Mouse (Mus musculus) mouse embryonic stem cell (cell line): ENCODE measurements around the gene Slc25a28.

Source experiments
- in situ Hi-C, 2 experiments: fragments of 300-500 bp; cut with MboI; formaldehyde crosslinking; loops; 1 replicate in 1 of 2; 3 replicates in 1 of 2; pipeline ENCODE4 v1.14.3; 2019 to 2020; ENCODE audit warnings: low sequenced_read_pairs in 2 of 2, low pct_unique_long_range_greater_than_20kb in 1 of 2, mixed read lengths in 1 of 2; ENCODE audit not compliant: unreplicated experiment in 1 of 2

Gene Slc25a28

DNA sequence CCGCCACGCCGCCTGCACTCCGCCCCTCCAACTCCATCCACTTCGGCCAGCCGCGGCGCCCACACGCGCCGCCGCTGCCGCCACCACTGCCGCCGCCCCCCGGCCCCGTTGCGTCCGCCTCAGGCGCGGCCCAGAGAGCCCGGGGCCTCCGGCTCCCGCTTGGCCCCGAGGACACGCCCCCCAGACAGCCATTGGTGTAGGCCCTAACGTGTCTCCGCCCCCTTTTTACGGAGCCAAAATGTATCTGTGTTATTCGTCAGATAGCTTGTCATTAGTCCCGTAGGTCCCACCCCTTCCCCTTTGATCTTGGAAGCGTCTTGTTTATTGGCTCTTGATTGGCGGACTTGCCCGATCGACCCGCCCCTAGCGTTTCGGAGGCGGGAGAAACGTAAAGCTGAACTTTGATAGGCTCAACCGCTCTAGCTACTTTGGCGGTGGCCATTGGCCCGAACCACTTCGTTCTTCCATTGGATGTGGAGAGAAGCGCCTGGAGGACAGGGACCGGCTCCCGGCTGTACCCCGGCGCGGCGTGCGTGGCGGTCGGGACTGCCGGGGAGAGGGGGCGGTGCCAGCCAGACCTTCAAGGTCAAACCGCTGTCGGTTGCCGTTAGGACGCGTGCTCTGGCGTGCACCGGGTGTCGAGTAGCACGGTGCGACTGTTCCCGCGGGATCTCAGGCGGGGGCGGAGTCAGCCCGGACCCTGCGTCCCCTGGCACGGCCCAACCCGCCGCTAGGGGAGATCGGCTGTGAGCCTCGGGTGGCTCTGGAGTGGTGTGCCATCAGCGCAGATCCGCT is at the start of gene Slc25a28:
Gene Slc25a28, minus strand, starts transcription at position 152 of the 795 bp plus-strand sequence.
- in situ Hi-C loops: no loop called here

- in situ Hi-C loops: no loop called here
These were observed 49.5 kb upstream of the Slc25a28 start for GRCm38 (mm10) chr19:43724194-43724593.

DNA sequence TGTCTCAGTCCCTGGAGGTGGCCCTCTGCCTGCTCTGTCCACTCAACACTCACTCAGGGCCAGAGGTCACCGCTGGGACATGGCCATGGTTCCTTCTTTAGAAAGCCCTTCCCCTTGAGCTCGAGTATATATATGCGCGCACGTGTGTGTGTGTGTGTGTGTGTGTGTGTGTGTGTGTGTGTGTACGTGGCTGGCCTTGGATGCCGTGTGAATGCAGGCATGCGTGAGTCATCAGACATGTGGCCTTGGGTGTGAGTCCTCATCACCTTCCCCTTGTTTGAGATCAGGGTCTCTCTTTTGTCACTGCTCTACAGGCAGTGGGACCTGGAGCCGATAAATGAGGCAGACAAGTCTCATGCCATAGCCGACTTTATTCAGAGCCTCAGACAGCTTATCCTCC is 48.8 kb upstream of the Slc25a28 start:
- in situ Hi-C loops: no loop called here

DNA sequence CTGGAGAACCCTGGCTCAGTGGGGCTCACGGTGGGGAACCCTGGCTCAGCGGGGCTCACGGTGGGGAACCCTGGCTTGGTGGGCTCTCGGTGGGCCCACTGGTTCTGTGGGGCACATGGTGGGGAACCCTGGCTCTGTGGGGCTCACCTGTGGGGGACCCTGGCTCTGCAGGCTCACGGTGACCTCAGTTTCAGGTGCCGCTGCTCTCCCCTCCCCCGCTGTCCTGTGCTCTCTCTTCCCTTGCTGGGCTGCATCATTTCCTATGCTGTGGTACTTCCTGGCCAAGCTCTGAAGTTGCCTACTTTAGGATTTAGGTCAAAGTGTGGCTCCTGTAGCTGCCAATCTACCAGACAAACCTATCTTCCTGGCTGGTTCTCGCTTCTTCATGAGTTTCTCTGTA is 48.2 kb upstream of the Slc25a28 start:
- in situ Hi-C loops: no loop called here

GRCm38 (mm10) chr19:43720061-43720460 is 45.4 kb upstream of the Slc25a28 start:
- in situ Hi-C loops: no loop called here

- in situ Hi-C loops: no loop called here
These were observed 37.3 kb upstream of the Slc25a28 start for GRCm38 (mm10) chr19:43711971-43712370.

- in situ Hi-C loops: no loop called here
These were observed 36.7 kb upstream of the Slc25a28 start for GRCm38 (mm10) chr19:43711159-43711916.

DNA sequence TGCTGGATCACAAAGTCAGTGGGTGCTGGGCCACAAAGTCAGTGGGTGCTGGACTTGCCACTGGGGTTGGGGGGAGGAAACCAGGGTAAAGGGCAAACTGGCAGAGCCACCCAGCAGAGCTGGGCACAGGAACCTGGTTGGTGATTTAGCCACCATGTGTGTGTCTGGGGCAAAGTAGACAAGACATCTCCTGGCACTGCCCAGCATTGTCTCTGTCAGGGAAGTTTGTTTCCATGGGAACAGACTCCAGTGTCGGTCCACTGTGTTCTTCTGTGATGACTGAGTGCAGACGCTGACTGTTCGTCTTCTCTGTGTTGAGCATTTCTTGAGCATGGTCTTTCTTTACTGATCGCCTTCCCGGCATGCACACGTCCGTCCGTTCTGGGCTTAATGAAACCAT is 34.6 kb upstream of the Slc25a28 start:
- in situ Hi-C loops: no loop called here

- in situ Hi-C loops: no loop called here
These were observed 33.5 kb upstream of the Slc25a28 start for GRCm38 (mm10) chr19:43708206-43708605.

DNA sequence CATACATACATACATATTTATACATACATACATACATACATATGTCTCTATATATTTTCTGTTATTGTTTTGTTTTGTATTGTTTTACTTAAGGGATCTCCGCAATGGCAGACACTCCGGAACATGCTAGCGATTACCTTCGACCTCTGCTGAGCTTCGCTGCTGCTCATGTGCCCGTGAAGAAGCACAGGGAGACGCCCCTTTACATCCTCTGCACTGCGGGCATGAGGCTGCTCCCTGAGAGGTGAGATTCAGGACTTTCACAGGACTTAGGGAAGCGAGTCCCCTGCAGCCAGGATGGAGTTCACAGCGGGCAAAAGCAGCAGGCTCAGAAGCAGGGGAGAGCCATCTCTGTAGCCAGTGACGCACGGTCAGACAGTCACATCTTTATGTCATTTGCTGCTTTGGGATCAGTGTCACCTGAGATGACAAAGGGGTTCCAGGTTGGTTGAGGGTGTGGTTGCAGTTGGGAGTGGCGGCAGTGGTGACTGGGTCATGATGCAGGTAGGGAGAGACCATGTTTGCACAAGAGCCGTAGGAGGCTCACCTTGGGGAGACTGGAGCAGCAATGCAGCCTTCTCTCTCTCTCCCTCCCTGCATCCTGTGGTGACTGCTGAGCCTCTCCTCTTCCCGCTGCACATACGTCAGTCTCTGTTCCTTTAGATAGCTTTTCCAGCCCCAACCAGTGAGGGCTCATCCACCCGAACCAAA is 30.3 kb upstream of the Slc25a28 start:
- in situ Hi-C loops: no loop called here

DNA sequence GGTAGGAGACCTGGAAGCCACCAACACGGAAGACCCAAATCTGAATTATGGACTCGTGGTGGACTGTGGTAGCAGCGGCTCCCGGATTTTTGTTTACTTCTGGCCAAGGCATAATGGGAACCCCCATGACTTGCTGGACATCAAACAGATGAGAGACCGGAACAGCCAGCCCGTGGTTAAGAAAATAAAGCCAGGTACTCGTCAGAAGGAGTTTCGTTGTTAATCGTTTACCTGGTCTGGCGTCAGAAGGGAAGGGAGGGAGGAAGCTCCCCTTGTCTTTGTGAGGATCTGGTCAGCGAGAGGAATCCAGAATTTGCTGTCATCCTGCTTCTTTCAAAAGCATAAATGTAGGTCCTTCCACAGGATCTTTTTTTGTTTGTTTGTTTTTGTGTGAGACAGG is 29.5 kb upstream of the Slc25a28 start:
- in situ Hi-C loops: no loop called here

GRCm38 (mm10) chr19:43699763-43700155 is 25.1 kb upstream of the Slc25a28 start:
- in situ Hi-C loops: no loop called here

DNA sequence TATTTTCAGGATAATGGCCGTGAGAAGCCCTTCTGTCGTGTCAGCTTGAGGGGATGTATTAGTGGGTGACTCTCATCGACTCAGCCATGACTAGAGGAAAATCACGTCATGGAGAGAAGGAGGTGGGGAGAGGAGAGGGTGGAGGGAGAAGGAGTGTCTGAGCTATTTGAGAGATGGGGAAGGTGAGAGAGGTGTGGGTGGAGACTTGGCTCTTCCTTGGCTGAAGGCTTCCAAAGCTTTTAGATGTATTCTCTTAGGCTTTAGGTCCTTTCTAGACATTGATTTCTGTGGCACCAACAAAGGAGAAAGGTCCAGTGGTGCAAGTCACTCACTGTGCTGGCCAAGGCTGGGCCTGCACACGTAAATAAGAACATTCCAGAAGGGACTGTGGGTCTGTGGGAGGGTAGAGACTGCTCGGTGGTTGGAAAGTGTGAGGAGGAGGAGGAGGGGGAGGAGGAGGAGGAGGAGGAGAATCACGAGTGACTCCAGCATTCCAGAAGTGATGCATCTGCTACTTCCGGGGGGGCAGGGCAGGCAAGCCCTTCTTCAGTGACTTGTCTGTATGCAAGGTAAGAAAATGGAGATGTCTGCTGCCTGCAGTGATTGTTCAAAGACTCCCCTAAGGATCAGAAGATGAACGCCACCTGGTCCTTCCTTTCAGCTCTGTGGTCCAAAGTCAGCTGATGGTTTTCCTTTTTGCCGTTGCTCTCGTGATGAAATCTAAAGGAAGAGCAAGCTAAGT is 24.5 kb upstream of the Slc25a28 start:
- in situ Hi-C loops: no loop called here

GRCm38 (mm10) chr19:43697666-43698370 is 23.1 kb upstream of the Slc25a28 start:
- in situ Hi-C loops: no loop called here

GRCm38 (mm10) chr19:43695514-43695964 is 20.9 kb upstream of the Slc25a28 start:
- in situ Hi-C loops: no loop called here

DNA sequence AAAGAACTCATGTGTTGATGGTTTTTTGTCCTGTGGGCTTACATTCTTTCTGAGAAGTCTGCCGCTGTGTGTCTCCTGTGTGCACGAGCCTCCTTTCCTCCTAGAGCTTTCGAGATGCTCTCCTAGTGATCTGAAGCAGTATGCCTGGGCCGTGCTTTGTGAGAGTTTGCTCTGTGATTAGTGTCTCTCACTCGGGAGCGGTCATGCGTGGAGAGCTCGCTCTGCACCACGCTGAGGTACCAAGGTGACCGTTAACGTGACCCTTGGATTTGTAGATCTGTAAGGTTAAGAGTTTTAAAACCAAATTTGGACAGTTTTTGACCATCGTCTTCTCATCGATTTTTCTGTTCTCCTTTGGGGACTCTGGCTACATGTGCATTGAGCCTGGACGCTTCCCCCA is 18.1 kb upstream of the Slc25a28 start:
- in situ Hi-C loops: no loop called here

GRCm38 (mm10) chr19:43689419-43690246 is 15.0 kb upstream of the Slc25a28 start, which contains the start of gene Entpd7:
Gene Entpd7 (plus strand): TSS chr19:43689672.
- in situ Hi-C loops: no loop called here
